In the genomic region with DNA sequence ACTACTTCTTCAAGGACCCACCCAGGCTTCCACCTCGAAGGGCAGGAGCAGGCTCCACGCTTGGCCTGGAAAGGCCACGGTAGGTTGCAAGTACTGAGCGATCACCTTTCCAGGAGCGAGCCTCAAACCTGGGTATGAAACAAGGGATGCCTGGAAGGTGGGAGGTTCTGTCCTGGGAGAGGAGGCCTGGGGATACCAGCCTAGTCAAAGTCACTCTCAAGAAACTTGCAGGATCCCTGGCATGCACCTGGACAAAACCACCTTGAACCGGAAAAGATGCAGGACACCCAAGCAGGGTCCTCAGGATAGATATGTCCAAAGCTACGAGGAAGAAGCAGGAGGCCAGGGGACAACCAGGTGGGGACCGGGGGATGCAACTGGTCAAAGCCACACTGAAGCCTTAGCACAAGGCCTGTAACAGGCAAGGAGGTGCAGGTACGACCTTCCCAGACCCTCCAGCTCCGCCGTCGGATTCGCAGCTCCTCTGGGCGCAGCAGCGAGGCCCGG, we compare ENCODE assay signal across 8 mouse cellular contexts. TPM values are rescaled to one million over a fixed set of nuclear protein-coding genes. Genes with fewer than 3 reads are reported as not detected.
DNase-seq lines count a peak whose midpoint lies in the region; TF ChIP-seq lines count a peak whose summit lies in the region.

No protein-coding gene starts in this region.

- no peak for TF ChIP-seq CTCF in gastrocnemius, adult 2 months (IDR thresholded peaks at IDR 0.05)
- no peak for TF ChIP-seq CTCF in ES-Bruce4 (IDR thresholded peaks at IDR 0.05; ENCODE audit: low read depth, low read length)

- H3K36me3 ChIP-seq in ES-Bruce4 (ENCODE audit: control insufficient read depth, insufficient read depth, low read length, poor library complexity, severe bottlenecking), result peaks cover 7% of the 10 kb centered on the region
- peaks cover 34% of the 10 kb centered on the region for H3K36me3 ChIP-seq in hindbrain, embryonic 10.5 days
- peaks cover 6% of the 10 kb centered on the region; the same call in 1 of the 2 replicates for H3K36me3 ChIP-seq in macrophage (ENCODE audit: inconsistent target)

- no peak for TF ChIP-seq POLR2A in ES-Bruce4 (IDR thresholded peaks at IDR 0.05; ENCODE audit: insufficient read depth, low read length)

- DNase-seq in gastrocnemius, adult 2 months, result no peak
- DNase-seq in gastrocnemius, adult 18-20 months (ENCODE audit: low spot score), result no peak
- no peak for DNase-seq in hindbrain, embryonic 10.5 days (ENCODE audit: low spot score)
- no peak for DNase-seq in natural killer cell, adult 2 months (ENCODE audit: low spot score in 2 of 2)
- DNase-seq in gastrocnemius, postnatal 4 days (ENCODE audit: low spot score in 2 of 2), result no peak
- no peak for DNase-seq in gastrocnemius, postnatal 36 days

- TF ChIP-seq EP300 in ES-Bruce4 (IDR thresholded peaks at IDR 0.05; ENCODE audit: insufficient read depth, low read depth, low read length), result no peak

- H3K4me3 ChIP-seq in gastrocnemius, adult 2 months, result peak overlapping the region; percentile 99
- H3K4me3 ChIP-seq in ES-Bruce4 (ENCODE audit: low read depth, low read length) (peak overlapping the region; percentile 85), macrophage (ENCODE audit: inconsistent target) (peak overlapping the region; percentile 64)
- peak overlapping the region; percentile 73 for H3K4me3 ChIP-seq in hindbrain, embryonic 10.5 days

- intact Hi-C loops in gastrocnemius, adult 2 months (cut with DNase I), result no loop called here
- intact Hi-C loops in gastrocnemius, postnatal 36 days (cut with DNase I), result no loop called here

- peaks cover 3% of the 10 kb centered on the region for H3K4me1 ChIP-seq in ES-Bruce4 (ENCODE audit: control insufficient read depth, insufficient read depth, low read length)
- H3K4me1 ChIP-seq in hindbrain, embryonic 10.5 days (replicated peaks), result peaks cover 61% of the 10 kb centered on the region

- H3K79me2 ChIP-seq in macrophage (ENCODE audit: inconsistent target), result peaks cover 43% of the 10 kb centered on the region

- peak overlapping the region; percentile 89 for H3K9ac ChIP-seq in ES-Bruce4 (ENCODE audit: low read depth, poor library complexity, severe bottlenecking)

- H3K27me3 ChIP-seq in ES-Bruce4 (ENCODE audit: control insufficient read depth, insufficient read depth, low read length, poor library complexity, severe bottlenecking), result no peaks in the 10 kb centered on the region
- peaks cover 8% of the 10 kb centered on the region; the same call in 1 of the 2 replicates for H3K27me3 ChIP-seq in hindbrain, embryonic 10.5 days (ENCODE audit: insufficient read depth, poor library complexity, severe bottlenecking)

- peak overlapping the region; percentile 97 for H3K27ac ChIP-seq in gastrocnemius, adult 2 months
- no peak overlapping the region for H3K27ac ChIP-seq in ES-Bruce4 (ENCODE audit: insufficient read depth, low read length)
- peak overlapping the region; percentile 95 for H3K27ac ChIP-seq in hindbrain, embryonic 10.5 days
- no peak overlapping the region for H3K27ac ChIP-seq in macrophage

- WGBS in hindbrain, embryonic 10.5 days, result 10% methylated on average over 16 of the region's 16 CpGs
- 9% methylated on average over 16 of the region's 16 CpGs for WGBS in macrophage (ENCODE audit: missing documents)

- no peaks in the 10 kb centered on the region for H3K9me3 ChIP-seq in ES-Bruce4 (replicated peaks; ENCODE audit: control insufficient read depth, insufficient read depth, low read length, poor library complexity, severe bottlenecking)
- H3K9me3 ChIP-seq in hindbrain, embryonic 10.5 days, result no peaks in the 10 kb centered on the region

RNA-seq across cellular contexts. Expression of a gene that starts 0.7 kb away (rescaled TPM):
- 10 to 100 TPM; 46.1 to 53.6 TPM for total RNA-seq in gastrocnemius, adult 2 months (2021)
- 10 to 100 TPM; 49.5 to 54.5 TPM for total RNA-seq in gastrocnemius, adult 18-20 months (2021)
- 49.6 and 61.5 TPM in 2 replicates for polyA plus RNA-seq in ES-Bruce4 (2011; ENCODE audit: insufficient read depth, insufficient read length, low read depth, missing spikeins)
- 124 and 136 TPM in 2 replicates for polyA plus RNA-seq in hindbrain, embryonic 10.5 days (2016; fragmentation: Nextera tagmentation; extraction: Ambion mirVana)
- 10 to 100 TPM in 25 of 26 experiments, 1 to 10 TPM in 1; 9.5 to 76.9 (median 33.4) TPM for total RNA-seq in macrophage (2018; cell fraction: chromatin; rRNA removed)
- total RNA-seq in macrophage (2018; cell fraction: cytosol; rRNA removed), result 10 to 100 TPM; 17.6 to 33.5 (median 25.7) TPM
- total RNA-seq in macrophage (2018; cell fraction: nucleus; rRNA removed), result 10 to 100 TPM in 25 of 26 experiments, 1 to 10 TPM in 1; 9.1 to 65.2 (median 30.7) TPM
- 20.1 to 34.6 TPM (median 21.2 TPM) in 3 replicates for polyA plus RNA-seq in macrophage (2018)
- 10 to 100 TPM; 45.0 to 52.5 TPM for total RNA-seq in gastrocnemius, postnatal 4 days (2021)
- total RNA-seq in gastrocnemius, postnatal 36 days (2021), result 10 to 100 TPM; 35.1 to 40.1 TPM

RNA-seq across cellular contexts. Expression of a gene that starts 11.0 kb away (rescaled TPM):
- total RNA-seq in gastrocnemius, adult 2 months (2021), result 1 to 10 TPM; 1.0 to 1.5 TPM
- total RNA-seq in gastrocnemius, adult 18-20 months (2021), result 1 to 10 TPM; 1.2 to 1.9 TPM
- polyA plus RNA-seq in ES-Bruce4 (2011; ENCODE audit: insufficient read depth, insufficient read length, low read depth, missing spikeins) (7.7 TPM in 2 replicates), macrophage (2018) (0.12 to 0.67 TPM (median 0.47 TPM) in 3 replicates)
- polyA plus RNA-seq in hindbrain, embryonic 10.5 days (2016; fragmentation: Nextera tagmentation; extraction: Ambion mirVana), result 1.7 and 1.8 TPM in 2 replicates
- under 1 TPM in 4 of 26 experiments, not detected in 22; 0.39 to 0.65 (median 0.53) TPM for total RNA-seq in macrophage (2018; cell fraction: chromatin; rRNA removed)
- under 1 TPM; 0.19 to 0.94 (median 0.37) TPM for total RNA-seq in macrophage (2018; cell fraction: cytosol; rRNA removed)
- under 1 TPM in 9 of 26 experiments, not detected in 17; 0.30 to 0.61 (median 0.42) TPM for total RNA-seq in macrophage (2018; cell fraction: nucleus; rRNA removed)
- 1 to 10 TPM; 1.1 to 2.1 TPM for total RNA-seq in gastrocnemius, postnatal 4 days (2021)
- total RNA-seq in gastrocnemius, postnatal 36 days (2021), result 1 to 10 TPM; 1.2 to 1.8 TPM

RNA-seq across cellular contexts. Expression of a gene that starts 11.2 kb away (rescaled TPM):
- not detected for total RNA-seq in gastrocnemius, adult 2 months (2021)
- not detected for total RNA-seq in gastrocnemius, adult 18-20 months (2021)
- 1.0 and 1.2 TPM in 2 replicates for polyA plus RNA-seq in ES-Bruce4 (2011; ENCODE audit: insufficient read depth, insufficient read length, low read depth, missing spikeins)
- 0.12 and 0.55 TPM in 2 replicates for polyA plus RNA-seq in hindbrain, embryonic 10.5 days (2016; fragmentation: Nextera tagmentation; extraction: Ambion mirVana)
- not detected for total RNA-seq in macrophage (2018; cell fraction: chromatin; rRNA removed)
- not detected for total RNA-seq in macrophage (2018; cell fraction: cytosol; rRNA removed)
- total RNA-seq in macrophage (2018; cell fraction: nucleus; rRNA removed), result not detected
- not detected in 3 replicates for polyA plus RNA-seq in macrophage (2018)
- not detected for total RNA-seq in gastrocnemius, postnatal 4 days (2021)
- total RNA-seq in gastrocnemius, postnatal 36 days (2021), result not detected

RNA-seq across cellular contexts. Expression of a gene that starts 19.7 kb away (rescaled TPM):
- 10 to 100 TPM; 27.0 to 40.8 TPM for total RNA-seq in gastrocnemius, adult 2 months (2021)
- total RNA-seq in gastrocnemius, adult 18-20 months (2021), result 10 to 100 TPM; 31.9 to 36.7 TPM
- 21.9 and 23.0 TPM in 2 replicates for polyA plus RNA-seq in ES-Bruce4 (2011; ENCODE audit: insufficient read depth, insufficient read length, low read depth, missing spikeins)
- 47.3 and 51.6 TPM in 2 replicates for polyA plus RNA-seq in hindbrain, embryonic 10.5 days (2016; fragmentation: Nextera tagmentation; extraction: Ambion mirVana)
- total RNA-seq in macrophage (2018; cell fraction: chromatin; rRNA removed), result 10 to 100 TPM in 24 of 26 experiments, 1 to 10 TPM in 2; 7.6 to 61.8 (median 24.3) TPM
- 10 to 100 TPM in 20 of 26 experiments, 1 to 10 TPM in 6; 4.1 to 21.5 (median 14.2) TPM for total RNA-seq in macrophage (2018; cell fraction: cytosol; rRNA removed)
- 10 to 100 TPM in 20 of 26 experiments, 1 to 10 TPM in 6; 5.7 to 50.2 (median 22.8) TPM for total RNA-seq in macrophage (2018; cell fraction: nucleus; rRNA removed)
- 11.4 to 13.9 TPM (median 11.7 TPM) in 3 replicates for polyA plus RNA-seq in macrophage (2018)
- 10 to 100 TPM; 25.5 to 27.8 TPM for total RNA-seq in gastrocnemius, postnatal 4 days (2021)
- total RNA-seq in gastrocnemius, postnatal 36 days (2021), result 10 to 100 TPM; 29.4 to 33.2 TPM

RNA-seq across cellular contexts. Expression of a gene that starts 24.7 kb away (rescaled TPM):
- not detected for total RNA-seq in gastrocnemius, adult 2 months (2021)
- total RNA-seq in gastrocnemius, adult 18-20 months (2021), result not detected
- polyA plus RNA-seq in ES-Bruce4 (2011; ENCODE audit: insufficient read depth, insufficient read length, low read depth, missing spikeins), result not detected in 2 replicates
- 0.10 TPM in 1 of 2 replicates, not detected in the other for polyA plus RNA-seq in hindbrain, embryonic 10.5 days (2016; fragmentation: Nextera tagmentation; extraction: Ambion mirVana)
- total RNA-seq in macrophage (2018; cell fraction: chromatin; rRNA removed), result not detected
- not detected for total RNA-seq in macrophage (2018; cell fraction: cytosol; rRNA removed)
- not detected for total RNA-seq in macrophage (2018; cell fraction: nucleus; rRNA removed)
- polyA plus RNA-seq in macrophage (2018), result not detected in 3 replicates
- total RNA-seq in gastrocnemius, postnatal 4 days (2021), result not detected
- not detected for total RNA-seq in gastrocnemius, postnatal 36 days (2021)

Comparison
In these comparisons a context has a peak if more than half of its experiments do, and no peak if none do; other contexts are left out.
1. H3K27ac ChIP-seq: peak in gastrocnemius, adult 2 months (single experiment) and hindbrain, embryonic 10.5 days (single experiment); none in ES-Bruce4 (single experiment) and macrophage (single experiment).
2. Peak in every context shown above with its lines, with median percentiles within 50 percentile points of each other: H3K4me3 ChIP-seq.